Mouse (Mus musculus) embryonic fibroblast, embryonic 13.5 days (primary cell): Measurements from ENCODE around the gene Myg1. TPM values are rescaled to one million over a fixed set of nuclear protein-coding genes. Genes with fewer than 3 reads are reported as not detected.

Experiments used
- H3K27ac ChIP-seq: 2 replicates; pipeline ENCODE4 v1.5.1; 2012; ENCODE audit warnings: low read length, control low read depth, inconsistent platforms; ENCODE audit not compliant: insufficient read depth
- H3K4me1 ChIP-seq: 2 replicates; pipeline ENCODE4 v1.6.1; 2011; ENCODE audit warnings: low read length; ENCODE audit not compliant: control insufficient read depth, insufficient read depth
- H3K4me3 ChIP-seq: 2 replicates; pipeline ENCODE4 v1.5.1; 2011; ENCODE audit warnings: mild to moderate bottlenecking, control low read depth, low read length; ENCODE audit not compliant: insufficient read depth
- CTCF ChIP-seq: IDR thresholded peaks from 2 replicates; pipeline ENCODE4 v1.5.1; 2011; ENCODE audit warnings: mild to moderate bottlenecking, control low read depth, low read length, moderate library complexity, borderline replicate concordance; ENCODE audit not compliant: insufficient read depth
- POLR2A ChIP-seq: IDR thresholded peaks from 2 replicates; pipeline ENCODE4 v1.6.1; 2011; ENCODE audit warnings: low read depth, mild to moderate bottlenecking, control low read depth, low read length, moderate library complexity
- polyA plus RNA-seq: library from polyadenylated mRNA; stranded (reverse); fragments of >200 nt; gene quantifications from 2 replicates; pipeline ENCODE4 v1.2.4, GENCODE M21; 2011; ENCODE audit warnings: low read depth; ENCODE audit not compliant: missing spikeins, insufficient read length

Myg1 gene
- polyA plus RNA-seq, result 35.7 and 42.8 TPM in 2 replicates

DNA sequence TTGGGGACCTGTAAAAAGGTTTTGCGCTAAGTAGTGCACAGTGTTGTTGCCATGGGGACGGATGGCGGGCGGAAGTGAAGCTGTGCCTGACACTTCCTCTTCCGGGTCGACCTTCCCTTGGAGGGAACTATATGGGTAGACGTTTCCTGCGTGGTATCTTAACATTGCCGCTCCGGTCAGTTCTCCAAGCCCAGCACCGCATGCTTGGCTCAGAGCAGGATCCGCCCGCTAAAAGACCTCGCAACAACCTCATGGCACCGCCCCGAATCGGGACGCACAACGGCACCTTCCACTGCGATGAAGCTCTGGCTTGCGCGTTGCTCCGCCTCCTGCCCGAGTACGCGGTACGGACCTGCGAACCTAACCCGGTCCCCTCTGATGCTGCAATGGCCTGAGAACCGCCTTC lies at the start of gene Myg1:
TSS of gene Myg1 (plus strand) at position 100 of the 406 bp plus-strand sequence.
- peak within 1 kb of the TSS; percentile 86 for H3K4me3 ChIP-seq
- no peak for TF ChIP-seq CTCF
- TF ChIP-seq POLR2A, result peak; percentile 81

DNA sequence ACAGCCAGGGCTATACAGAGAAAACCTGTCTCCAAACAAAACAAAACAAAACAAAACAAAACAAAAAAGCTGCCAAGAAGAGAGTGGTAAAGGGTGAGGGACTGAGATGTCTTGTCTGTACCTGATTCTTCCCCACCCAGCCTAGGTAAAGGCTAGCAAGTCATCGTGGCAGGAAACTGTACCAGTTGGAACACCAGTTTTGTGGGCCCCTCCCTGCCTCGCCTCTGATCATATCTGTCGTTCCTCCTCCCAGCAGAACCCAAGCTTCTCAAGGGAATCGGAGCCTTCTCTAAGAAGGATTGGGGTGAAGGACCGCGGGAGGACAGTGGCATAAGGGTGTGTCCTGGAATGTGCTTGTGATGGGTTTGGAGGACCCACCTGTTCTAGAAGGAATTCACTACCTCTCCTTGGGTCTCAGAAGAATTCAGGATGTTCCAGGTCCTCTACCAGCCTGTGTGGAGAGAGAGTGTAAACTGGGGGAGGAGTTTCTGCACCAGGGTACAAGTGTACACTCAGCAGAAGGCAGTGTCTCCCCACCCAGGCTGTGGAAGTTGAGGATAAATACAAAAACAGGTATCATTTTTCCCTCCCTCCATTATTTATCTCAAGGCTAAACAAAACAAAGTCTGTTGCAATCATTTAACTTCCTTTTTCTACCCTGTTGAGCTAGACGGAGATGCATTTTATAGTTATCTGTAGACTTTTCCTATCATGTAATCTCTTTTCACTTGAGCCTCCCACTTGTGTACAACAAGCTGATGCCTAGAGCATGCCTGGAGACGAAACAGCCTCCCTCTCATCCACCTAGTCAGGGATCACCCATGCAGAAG lies 48.8 kb upstream of the Myg1 start:
- Histone ChIP-seq H3K4me3 (no peak overlapping the region), H3K4me1 (no peaks in the 10 kb centered on the region), H3K27ac (no peak overlapping the region)
- TF ChIP-seq CTCF, result no peak
- no peak for TF ChIP-seq POLR2A

More for the DNA sequence above, at the start of gene Myg1:
- Histone ChIP-seq H3K27ac (peak within 1 kb of the TSS; percentile 39), H3K4me1 (0 out of 2 replicates have a peak, but pooled peaks cover 5% of the 10 kb centered on the region)

DNA sequence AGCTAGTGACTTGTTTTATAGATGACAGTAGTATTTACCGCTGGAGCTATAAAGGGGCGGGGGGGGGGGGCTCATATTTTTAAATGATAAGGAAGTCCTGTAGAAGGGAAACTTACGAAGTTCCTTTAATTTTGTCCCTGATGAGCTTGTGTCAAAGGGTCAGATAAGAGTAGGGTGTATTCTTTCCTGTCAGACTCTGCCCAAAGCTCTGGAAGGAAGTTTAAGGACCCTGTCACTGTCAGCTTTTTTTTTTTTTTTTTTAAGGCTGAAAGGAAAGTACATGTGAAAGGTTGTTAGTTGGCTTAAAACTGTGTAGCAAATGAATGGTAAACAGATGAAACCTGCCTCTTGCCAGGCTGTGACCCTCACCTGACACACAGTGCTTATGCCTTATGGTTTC lies 47.9 kb upstream of the Myg1 start:
- TF ChIP-seq POLR2A (no peak), CTCF (no peak)
- no peaks in the 10 kb centered on the region for H3K4me1 ChIP-seq
- no peak overlapping the region for H3K27ac ChIP-seq
- H3K4me3 ChIP-seq, result no peak overlapping the region

DNA sequence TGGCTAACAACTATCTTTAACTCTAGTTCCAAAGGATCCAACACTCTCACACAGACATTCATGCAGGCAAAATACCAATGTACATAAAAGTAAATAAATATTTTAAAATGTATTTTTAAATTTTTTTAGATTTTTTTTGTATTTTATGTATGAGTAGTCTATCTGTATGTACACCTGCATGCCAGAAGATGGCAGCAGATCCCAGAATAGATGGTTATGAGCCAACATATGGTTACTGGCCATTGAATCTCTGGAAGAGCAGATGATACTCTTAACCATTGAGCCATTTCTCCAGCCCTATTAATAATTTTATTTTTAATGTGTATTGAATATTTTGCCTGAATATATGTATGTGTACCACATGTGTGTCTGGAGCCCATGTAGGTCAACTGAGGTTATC lies 44.1 kb upstream of the Myg1 start:
- Histone ChIP-seq H3K4me1 (no peaks in the 10 kb centered on the region), H3K27ac (no peak overlapping the region), H3K4me3 (no peak overlapping the region)
- TF ChIP-seq CTCF, result no peak
- TF ChIP-seq POLR2A, result no peak

DNA sequence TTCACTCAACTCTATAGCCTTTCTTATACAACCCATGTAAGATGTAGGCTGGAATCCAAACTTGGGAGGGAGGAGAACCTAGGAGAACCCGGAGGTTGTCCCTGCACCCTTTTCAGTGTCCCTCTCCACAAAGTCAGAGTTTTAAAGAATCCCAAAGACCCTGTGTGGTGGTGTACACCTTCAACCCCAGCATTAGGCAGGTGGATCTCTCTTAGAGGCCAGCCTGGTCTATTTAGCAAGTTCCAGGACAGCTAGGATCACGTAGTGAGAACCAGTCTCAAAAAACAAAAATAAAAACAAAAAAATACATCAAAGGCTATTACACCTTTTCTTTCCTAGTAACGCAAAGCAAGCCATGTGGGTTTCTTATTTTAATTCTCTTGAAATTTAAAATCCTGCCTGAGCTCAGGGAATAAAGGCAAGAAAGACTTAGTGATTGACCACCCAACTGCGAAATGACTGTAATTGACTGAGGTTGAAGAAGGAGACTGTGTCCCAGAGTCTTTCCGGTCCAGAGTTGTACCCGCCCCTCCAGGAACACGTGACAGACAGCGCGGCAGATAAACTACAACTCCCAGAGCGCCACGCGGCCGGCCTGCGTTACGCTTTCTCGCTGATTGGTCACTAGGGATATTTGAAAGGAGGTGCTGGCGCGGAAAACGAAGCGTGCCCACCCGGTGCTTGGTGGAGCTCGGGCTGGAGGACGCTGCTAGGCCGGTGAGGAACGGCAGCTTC lies 35.7 kb upstream of the Myg1 start, which contains the start of gene Espl1:
TSS of gene Espl1 (plus strand) at position 634 of the 735 bp plus-strand sequence.
- TF ChIP-seq CTCF, result no peak
- peak; percentile 72 for TF ChIP-seq POLR2A
- Histone ChIP-seq H3K4me3 (peak within 1 kb of the TSS; percentile 71), H3K27ac (no peak within 1 kb of the TSS), H3K4me1 (no peaks in the 10 kb centered on the region)

DNA sequence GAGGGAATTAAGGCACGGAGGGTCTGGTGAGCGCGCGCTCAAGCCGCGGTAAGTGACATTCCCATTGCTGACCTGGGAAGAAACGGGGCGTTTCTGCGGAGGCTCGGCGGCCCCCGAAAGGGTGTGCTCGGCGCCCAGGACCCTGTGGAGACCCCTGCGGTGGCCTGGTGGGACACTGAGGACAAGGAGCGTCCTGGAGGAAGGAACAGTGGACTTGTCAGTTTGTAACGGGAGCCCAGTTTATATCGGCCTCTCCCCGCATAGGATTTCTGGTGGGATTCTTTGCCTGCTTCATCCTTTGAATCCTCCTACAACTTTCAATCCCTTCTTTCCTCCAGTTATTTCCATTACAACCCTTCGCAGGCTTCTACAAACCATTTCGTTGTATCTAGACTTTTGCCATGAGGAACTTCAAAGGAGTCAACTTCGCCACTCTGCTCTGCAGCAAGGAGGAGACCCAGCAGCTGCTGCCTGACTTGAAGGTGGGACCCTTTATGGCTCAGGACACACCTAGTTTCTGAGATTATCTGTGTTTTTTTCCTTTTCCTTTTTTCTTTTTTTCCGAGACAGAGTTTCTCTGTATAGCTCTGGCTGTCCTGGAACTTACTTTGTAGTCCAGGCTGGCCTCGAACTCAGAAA lies 35.0 kb upstream of the Myg1 start:
- Histone ChIP-seq H3K4me3 (peak overlapping the region; percentile 71), H3K27ac (no peak overlapping the region), H3K4me1 (no peaks in the 10 kb centered on the region)
- TF ChIP-seq POLR2A, result no peak
- no peak for TF ChIP-seq CTCF

DNA sequence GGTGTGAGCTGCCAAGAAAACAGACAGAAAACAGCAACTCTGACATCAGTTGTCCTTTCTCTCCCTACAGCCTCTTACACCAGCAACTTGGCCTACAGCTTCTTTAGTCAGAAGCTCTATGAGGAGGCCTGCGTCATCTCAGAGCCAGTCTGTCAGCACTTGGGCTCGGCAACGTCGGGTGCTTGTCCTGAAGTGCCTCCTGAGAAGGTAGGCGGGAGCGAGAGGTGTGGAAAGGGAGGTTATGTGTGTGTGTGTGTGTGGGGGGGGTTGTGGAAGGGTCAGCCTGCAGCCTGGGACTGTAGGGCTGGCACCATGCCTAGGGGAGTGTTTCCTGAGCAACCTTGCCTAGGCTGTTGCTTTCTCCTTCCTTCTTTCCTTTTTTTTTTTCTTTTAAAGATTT lies 29.0 kb upstream of the Myg1 start:
- no peaks in the 10 kb centered on the region for H3K4me1 ChIP-seq

DNA sequence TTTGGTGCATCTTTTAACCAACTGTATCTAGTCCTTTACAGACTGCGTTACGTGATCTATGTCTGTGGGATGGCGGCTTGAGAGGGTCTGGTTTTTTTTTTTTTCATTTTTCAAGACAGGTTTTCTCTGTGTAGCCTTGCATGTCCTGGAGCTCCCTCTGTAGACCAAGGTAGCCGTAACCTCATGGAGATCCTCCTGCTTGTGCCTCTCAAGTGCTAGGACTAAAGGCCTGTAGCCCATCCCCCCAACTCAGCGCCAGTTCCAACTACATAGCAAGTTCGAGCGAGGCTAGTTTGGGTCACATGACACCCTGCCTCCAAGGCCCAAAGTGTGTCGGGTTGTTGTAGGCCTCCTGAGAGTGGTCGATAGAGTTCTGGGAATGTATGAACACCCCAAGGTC lies 22.8 kb upstream of the Myg1 start:
- Histone ChIP-seq H3K27ac (no peak overlapping the region), H3K4me1 (no peaks in the 10 kb centered on the region), H3K4me3 (no peak overlapping the region)
- TF ChIP-seq POLR2A (no peak), CTCF (no peak)

More for the DNA sequence above, 29.0 kb upstream of the Myg1 start:
- no peak overlapping the region for H3K27ac ChIP-seq
- H3K4me3 ChIP-seq, result no peak overlapping the region
- no peak for TF ChIP-seq CTCF
- no peak for TF ChIP-seq POLR2A

DNA sequence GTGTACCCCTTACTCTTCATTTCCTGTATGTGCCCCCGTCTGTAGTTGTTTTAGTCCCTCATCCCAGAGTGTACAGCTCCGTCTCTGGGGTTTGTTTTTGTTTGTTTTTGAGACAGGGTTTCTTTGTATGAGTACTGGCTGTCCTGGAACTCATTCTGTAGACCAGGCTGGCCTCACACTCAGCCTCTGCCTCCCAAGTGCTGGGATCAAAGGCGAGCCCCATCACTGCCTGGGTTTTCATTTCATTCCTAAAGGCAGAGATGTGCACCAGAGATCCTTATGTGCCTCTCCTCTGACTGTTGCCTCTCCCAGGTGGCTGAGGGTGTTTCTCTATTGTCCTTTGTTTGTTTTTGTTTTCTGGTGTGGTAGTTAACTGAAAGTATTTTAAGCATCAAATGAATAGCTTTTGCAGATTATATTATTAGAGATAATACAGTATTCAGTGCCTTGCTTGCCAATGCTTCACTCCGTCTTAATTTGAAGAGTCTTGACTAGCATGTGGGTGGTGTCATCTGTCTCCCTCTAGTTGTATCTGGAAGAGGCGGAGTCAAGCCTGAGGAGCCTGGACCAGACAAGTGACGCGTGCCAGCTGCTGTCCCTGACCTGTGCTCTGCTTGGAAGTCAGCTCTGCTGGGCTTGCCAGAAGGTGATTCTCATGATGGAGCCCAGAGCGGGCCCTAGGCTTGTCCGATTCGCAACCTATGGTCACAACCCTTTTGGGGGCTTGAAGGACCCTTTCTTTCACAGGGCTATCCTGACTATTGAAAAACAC lies 21.2 kb upstream of the Myg1 start:
- Histone ChIP-seq H3K4me3 (no peak overlapping the region), H3K4me1 (no peaks in the 10 kb centered on the region), H3K27ac (no peak overlapping the region)
- TF ChIP-seq POLR2A, result no peak
- no peak for TF ChIP-seq CTCF
